Mouse (Mus musculus) neural tube, embryonic 13.5 days (tissue): Measurements from ENCODE around the gene Prss38. TPM values are rescaled to one million over a fixed set of nuclear protein-coding genes. Genes with fewer than 3 reads are reported as not detected.

Source experiments
- ATAC-seq: fragments of 200-750 bp; cut with Nextera tagmentation; 2 replicates; pipeline ENCODE4 v1.8.0; 2017; ENCODE audit warnings: low read depth, mild to moderate bottlenecking, moderate TSS enrichment, moderate library complexity
- H3K27ac ChIP-seq: fragments of 300-500 bp; sonication (generic); replicated peaks from 2 replicates; pipeline ENCODE4 v1.5.1; 2015; ENCODE audit warnings: moderate library complexity, mild to moderate bottlenecking, inconsistent platforms
- H3K27me3 ChIP-seq: fragments of 300-500 bp; sonication (generic); 2 replicates; pipeline ENCODE4 v1.6.1; 2015; ENCODE audit warnings: mild to moderate bottlenecking, inconsistent platforms
- H3K36me3 ChIP-seq: fragments of 300-500 bp; sonication (generic); 2 replicates; pipeline ENCODE4 v1.6.1; 2015; ENCODE audit warnings: mild to moderate bottlenecking, inconsistent platforms
- H3K4me1 ChIP-seq: fragments of 300-500 bp; sonication (generic); replicated peaks from 2 replicates; pipeline ENCODE4 v1.6.1; 2015; ENCODE audit warnings: inconsistent platforms
- H3K4me2 ChIP-seq: fragments of 300-500 bp; sonication (generic); 2 replicates; pipeline ENCODE4 v1.6.1; 2015; ENCODE audit warnings: inconsistent platforms, mild to moderate bottlenecking, moderate library complexity
- H3K4me3 ChIP-seq: fragments of 300-500 bp; sonication (generic); 2 replicates; pipeline ENCODE4 v1.5.1; 2015; ENCODE audit warnings: mild to moderate bottlenecking, inconsistent platforms
- H3K9ac ChIP-seq: fragments of 300-500 bp; sonication (generic); 2 replicates; pipeline ENCODE4 v1.6.1; 2015; ENCODE audit warnings: moderate library complexity, mild to moderate bottlenecking, inconsistent platforms
- H3K9me3 ChIP-seq: fragments of 300-500 bp; sonication (generic); 2 replicates; pipeline ENCODE4 v1.6.1; 2016; ENCODE audit warnings: inconsistent platforms
- WGBS: fragments of 180-500 bp; shearing (Covaris S2); methylation state at CpG from one replicate; pipeline ENCODE4 v1.1.7; 2015; 5-methylcytosine and 5-hydroxymethylcytosine counted together
- polyA plus RNA-seq: library from polyadenylated mRNA; unstranded; fragments of >200 nt; fragmentation: Nextera tagmentation; extraction: Ambion mirVana; gene quantifications from 2 replicates; pipeline ENCODE4 v1.2.1, GENCODE M21; 2015

Prss38 gene
- polyA plus RNA-seq, 1 experiment from 2014 or later = not detected

DNA sequence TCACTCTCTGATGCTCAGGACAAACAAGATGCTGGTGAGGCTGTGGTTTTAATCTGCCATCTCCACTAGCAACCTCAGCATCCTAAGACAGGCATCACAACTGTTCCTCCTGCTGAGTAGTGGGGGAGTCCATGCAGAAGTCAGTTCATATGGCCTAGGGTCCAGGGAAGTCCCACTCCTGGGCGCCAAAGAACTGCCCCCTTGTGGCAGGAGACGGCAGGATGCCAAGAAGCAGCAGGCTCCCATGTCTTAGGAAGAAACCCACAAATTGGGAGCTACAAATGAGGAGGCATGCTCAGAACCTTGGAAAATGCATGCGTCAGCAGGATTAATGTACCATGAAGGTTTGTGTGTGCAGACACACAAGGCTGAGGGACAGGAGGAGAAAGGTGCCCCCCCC is 8.8 kb downstream of the Prss38 start:
- WGBS = 21% methylated on average over 3 of the region's 3 CpGs
- Histone ChIP-seq H3K4me2 (no peak overlapping the region), H3K4me1 (peaks cover 26% of the 10 kb centered on the region), H3K9me3 (no peaks in the 10 kb centered on the region), H3K9ac (no peak overlapping the region), H3K27me3 (no peaks in the 10 kb centered on the region), H3K36me3 (no peaks in the 10 kb centered on the region), H3K4me3 (no peak overlapping the region), H3K27ac (peak overlapping the region; percentile 13; the same call in 1 of the 2 replicates)
- ATAC-seq = no peak

DNA sequence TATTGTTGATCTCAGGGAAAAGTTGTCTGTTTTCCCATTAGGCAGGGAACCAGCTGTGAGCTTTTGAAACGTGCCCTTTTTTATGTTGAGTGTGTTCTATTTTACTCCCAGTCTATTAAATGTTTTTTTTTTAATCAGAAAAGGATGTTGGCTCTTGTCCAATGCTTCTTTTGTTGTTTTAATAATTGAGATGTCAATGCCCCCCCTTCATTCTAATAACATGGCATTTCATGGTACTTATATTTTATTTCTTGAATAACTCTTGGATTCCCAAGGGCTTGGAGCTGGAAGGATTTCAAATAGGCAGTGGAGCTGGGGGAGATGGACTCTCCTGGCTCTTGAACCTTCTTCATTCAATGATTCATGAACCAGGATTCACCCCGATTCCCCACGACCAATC is 9.4 kb downstream of the Prss38 start:
- Histone ChIP-seq H3K27me3 (no peaks in the 10 kb centered on the region), H3K4me1 (peaks cover 26% of the 10 kb centered on the region), H3K27ac (peak overlapping the region; percentile 13; the same call in 1 of the 2 replicates), H3K4me3 (no peak overlapping the region), H3K36me3 (no peaks in the 10 kb centered on the region), H3K4me2 (no peak overlapping the region), H3K9me3 (no peaks in the 10 kb centered on the region), H3K9ac (no peak overlapping the region)
- ATAC-seq = no peak
- WGBS = 39% methylated on average over 3 of the region's 3 CpGs

DNA sequence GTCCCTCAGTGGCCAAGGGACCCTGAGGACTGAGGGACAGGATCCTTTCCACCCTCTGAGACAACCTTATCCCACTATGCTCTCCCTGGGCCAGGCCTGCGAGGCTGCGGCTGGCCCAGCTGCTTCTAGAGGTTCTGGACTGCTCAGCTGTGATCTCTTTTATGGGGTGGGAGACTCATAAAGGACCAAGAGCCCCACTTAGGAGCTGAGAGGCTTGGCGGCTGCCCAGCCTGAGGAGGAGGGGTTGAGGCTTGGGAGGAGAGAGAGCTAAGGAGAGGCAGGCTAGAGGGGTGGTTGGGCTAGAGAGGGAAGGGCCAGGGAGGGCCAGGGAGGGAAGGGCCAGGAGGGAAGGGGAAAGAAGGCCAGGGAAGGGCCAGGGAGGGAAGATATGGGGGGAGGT is 11.0 kb downstream of the Prss38 start:
- peaks cover 26% of the 10 kb centered on the region for H3K4me1 ChIP-seq
- no peak for ATAC-seq

DNA sequence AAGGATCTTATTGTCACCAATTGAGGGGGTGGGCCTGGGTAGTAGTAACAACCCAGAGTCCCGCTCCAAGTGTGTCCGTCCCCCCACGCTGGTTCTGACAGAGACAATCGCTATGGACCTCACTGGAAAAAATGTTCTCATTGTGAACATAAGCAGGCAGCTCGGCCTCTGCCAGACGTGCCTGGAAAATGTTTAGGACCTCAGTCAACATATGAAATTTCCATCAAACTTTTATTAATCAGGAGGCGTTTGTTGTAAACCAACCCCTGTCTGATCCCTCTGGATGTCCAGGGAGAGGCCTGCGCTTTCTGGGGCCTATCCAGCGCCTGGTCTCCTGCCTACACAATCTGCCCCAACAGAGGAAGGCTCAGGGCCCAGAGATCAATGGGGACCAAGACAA is 11.4 kb downstream of the Prss38 start:
- no peak for ATAC-seq
- H3K4me1 ChIP-seq = peaks cover 26% of the 10 kb centered on the region
- 0 out of 2 replicates have a peak overlapping the region, but pooled peaks have one; percentile 22 for H3K9ac ChIP-seq
- no peak overlapping the region for H3K27ac ChIP-seq
- H3K9me3 ChIP-seq = no peaks in the 10 kb centered on the region
- no peaks in the 10 kb centered on the region for H3K27me3 ChIP-seq
- 88% methylated on average over 9 of the region's 9 CpGs for WGBS
- no peak overlapping the region for H3K4me3 ChIP-seq
- H3K36me3 ChIP-seq = no peaks in the 10 kb centered on the region
- no peak overlapping the region for H3K4me2 ChIP-seq

More for the DNA sequence above, 11.0 kb downstream of the Prss38 start:
- no peak overlapping the region for H3K27ac ChIP-seq
- no peak overlapping the region for H3K4me3 ChIP-seq
- 0 out of 2 replicates have a peak overlapping the region, but pooled peaks have one; percentile 22 for H3K9ac ChIP-seq
- WGBS = 48% methylated on average over 3 of the region's 3 CpGs
- H3K27me3 ChIP-seq = no peaks in the 10 kb centered on the region
- no peak overlapping the region for H3K4me2 ChIP-seq
- no peaks in the 10 kb centered on the region for H3K36me3 ChIP-seq
- no peaks in the 10 kb centered on the region for H3K9me3 ChIP-seq

DNA sequence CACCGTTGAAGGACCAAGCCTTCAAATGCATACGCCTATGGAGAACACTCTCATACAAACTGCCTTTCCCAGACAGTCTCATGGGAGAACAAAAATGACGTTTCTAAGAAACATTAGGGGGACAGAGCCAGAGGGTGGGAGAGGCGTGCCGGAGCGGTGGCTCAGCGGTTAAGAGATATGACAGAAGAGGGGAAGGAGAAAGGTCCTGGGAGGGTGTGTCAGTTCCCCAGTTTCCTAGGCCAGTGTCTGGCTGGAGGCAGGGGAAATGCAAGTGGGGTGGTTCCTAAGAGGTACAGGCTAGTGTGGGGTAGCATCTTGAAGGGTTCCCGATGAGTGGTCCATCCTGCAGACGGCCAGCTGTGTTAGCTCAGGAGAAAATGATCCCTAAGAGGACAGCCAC is 14.2 kb downstream of the Prss38 start:
- 88% methylated on average over 9 of the region's 9 CpGs for WGBS
- H3K36me3 ChIP-seq = no peaks in the 10 kb centered on the region
- no peak overlapping the region for H3K9ac ChIP-seq
- peaks cover 30% of the 10 kb centered on the region for H3K4me1 ChIP-seq
- H3K4me2 ChIP-seq = no peak overlapping the region
- no peaks in the 10 kb centered on the region for H3K9me3 ChIP-seq
- H3K27ac ChIP-seq = no peak overlapping the region
- no peak for ATAC-seq
- no peaks in the 10 kb centered on the region for H3K27me3 ChIP-seq
- no peak overlapping the region for H3K4me3 ChIP-seq

DNA sequence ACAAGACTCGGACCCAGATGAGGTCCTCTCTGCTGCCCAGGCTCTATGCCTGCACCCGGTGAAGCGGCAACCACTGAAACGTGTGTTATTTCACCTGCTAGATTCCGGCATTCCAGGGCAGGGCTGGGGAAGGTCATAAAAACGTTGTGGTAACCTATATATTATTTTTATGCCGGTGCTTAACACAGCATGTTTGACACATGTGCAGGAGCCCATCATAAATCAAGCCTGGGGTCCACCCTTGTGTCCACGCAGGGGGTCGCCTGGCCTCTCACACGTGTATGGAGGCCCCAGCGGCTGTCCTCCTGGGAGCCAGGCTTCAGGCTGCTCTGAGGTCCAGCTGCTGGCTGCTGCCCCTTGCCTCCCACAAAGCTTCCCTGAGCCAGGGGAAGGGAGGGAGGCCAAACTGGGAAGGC is 18.6 kb downstream of the Prss38 start:
- Histone ChIP-seq H3K36me3 (no peaks in the 10 kb centered on the region), H3K27me3 (no peaks in the 10 kb centered on the region), H3K9me3 (no peaks in the 10 kb centered on the region), H3K4me3 (no peak overlapping the region), H3K27ac (no peak overlapping the region), H3K9ac (no peak overlapping the region), H3K4me2 (no peak overlapping the region), H3K4me1 (peaks cover 10% of the 10 kb centered on the region)
- ATAC-seq = no peak
- 29% methylated on average over 11 of the region's 11 CpGs for WGBS

DNA sequence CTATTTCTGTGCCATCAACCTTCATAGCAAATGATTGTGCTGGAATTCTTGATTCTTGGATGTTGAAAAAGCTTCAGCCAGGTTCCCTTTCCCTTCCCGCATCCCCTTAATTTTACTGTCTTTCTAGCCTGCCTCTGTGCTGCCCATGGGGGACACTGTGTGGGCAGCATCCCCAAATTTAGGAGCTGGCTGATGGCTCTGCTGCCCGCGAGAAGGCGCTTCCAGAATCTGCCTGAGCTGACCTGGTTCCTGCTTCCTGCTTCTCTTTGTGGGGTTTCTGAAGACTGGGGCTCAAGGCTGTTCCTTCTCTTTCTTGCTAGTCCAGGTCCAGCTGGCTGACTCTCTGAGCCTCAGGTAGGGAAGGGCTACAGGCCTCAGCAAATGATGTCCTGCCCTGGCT is 20.7 kb downstream of the Prss38 start:
- Histone ChIP-seq H3K4me2 (no peak overlapping the region), H3K27me3 (no peaks in the 10 kb centered on the region), H3K4me1 (peaks cover 18% of the 10 kb centered on the region), H3K36me3 (no peaks in the 10 kb centered on the region), H3K27ac (no peak overlapping the region), H3K4me3 (no peak overlapping the region), H3K9me3 (no peaks in the 10 kb centered on the region), H3K9ac (no peak overlapping the region)
- WGBS = 79% methylated on average over 4 of the region's 4 CpGs
- no peak for ATAC-seq

DNA sequence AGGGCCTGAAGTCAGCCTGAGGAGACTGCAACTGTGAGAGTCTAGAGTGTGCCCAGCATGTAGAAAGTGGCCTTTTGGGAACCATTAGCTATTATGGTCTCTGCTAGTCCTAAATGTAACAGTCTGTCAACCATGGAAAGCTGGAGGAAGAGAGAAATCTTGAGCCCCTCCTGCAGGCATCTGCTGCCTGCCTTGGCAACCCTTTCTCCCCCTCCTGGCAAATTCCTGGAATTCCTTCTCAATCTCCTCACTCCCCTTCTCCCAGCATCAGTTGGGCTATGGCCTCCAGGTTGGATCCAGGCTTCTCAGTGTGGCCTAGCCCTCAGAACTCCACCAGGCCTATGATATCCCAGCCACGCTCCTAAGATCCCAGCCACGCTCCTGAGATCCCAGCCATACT is 25.1 kb downstream of the Prss38 start:
- Histone ChIP-seq H3K9ac (no peak overlapping the region), H3K27me3 (no peaks in the 10 kb centered on the region), H3K4me3 (no peak overlapping the region), H3K4me1 (peaks cover 8% of the 10 kb centered on the region), H3K4me2 (no peak overlapping the region), H3K36me3 (no peaks in the 10 kb centered on the region), H3K27ac (no peak overlapping the region), H3K9me3 (no peaks in the 10 kb centered on the region)
- no peak for ATAC-seq
- WGBS = 79% methylated on average over 2 of the region's 2 CpGs

DNA sequence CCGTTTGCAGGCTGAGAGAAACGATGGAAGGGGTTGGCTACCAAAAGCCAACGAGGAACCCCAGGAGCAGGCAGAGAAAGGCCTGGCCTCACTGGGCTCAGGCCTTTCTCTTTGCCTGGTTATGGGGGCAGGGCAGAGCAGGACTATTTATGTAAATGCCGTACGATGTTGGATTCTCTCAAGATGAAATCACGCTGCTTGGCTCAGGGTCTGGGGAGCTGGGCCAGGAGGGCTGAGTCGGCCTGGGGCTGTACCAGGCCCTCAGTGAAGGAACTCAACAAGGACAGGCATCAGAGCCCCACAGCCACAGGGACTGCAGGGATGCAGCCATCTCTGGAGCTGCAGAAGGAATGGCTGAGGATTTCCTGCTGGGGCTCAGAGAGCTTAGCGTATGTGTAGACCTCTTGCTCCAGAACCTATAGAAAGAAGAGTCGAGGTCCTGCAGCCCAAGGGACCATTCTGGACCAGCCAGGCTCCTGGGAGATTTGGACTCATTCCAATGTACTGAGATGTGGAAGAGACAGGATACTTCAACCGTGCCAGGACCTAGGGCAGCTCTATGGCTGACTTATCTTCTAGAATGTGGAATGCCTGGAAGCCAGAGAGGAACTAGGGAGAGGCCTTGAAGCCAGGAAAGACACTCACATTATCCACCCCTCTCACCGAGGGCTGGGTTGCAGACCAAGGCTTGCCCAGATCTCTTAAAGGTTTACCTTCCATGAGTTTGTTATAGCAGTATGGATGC is 29.1 kb downstream of the Prss38 start:
- Histone ChIP-seq H3K9me3 (no peaks in the 10 kb centered on the region), H3K9ac (no peak overlapping the region), H3K36me3 (no peaks in the 10 kb centered on the region), H3K4me3 (no peak overlapping the region), H3K27me3 (no peaks in the 10 kb centered on the region), H3K27ac (no peak overlapping the region), H3K4me1 (peaks cover 8% of the 10 kb centered on the region), H3K4me2 (no peak overlapping the region)
- 82% methylated on average over 11 of the region's 11 CpGs for WGBS
- no peak for ATAC-seq

DNA sequence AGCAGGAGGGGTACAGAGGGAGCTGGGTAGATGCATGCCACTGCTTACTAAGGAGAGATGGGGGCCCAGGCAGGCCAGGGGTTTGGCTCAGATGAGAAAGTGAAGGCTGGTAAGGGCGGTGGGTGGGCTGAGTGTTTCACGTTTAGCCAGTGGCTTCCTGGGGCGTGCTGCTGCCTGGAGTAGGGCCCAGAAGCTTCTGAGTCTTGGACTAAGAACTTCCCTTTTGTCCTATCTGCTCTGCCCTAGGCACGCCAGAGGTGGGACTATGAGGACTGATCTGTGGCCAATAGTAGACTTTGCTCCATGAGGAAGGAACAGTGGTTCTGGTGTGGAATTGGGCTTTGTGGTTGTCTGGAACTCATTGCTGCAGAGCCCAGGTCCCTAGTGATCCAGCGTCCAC is 32.5 kb downstream of the Prss38 start:
- Histone ChIP-seq H3K9ac (no peak overlapping the region), H3K9me3 (no peaks in the 10 kb centered on the region), H3K4me2 (no peak overlapping the region), H3K27me3 (no peaks in the 10 kb centered on the region), H3K27ac (no peak overlapping the region), H3K36me3 (no peaks in the 10 kb centered on the region), H3K4me3 (no peak overlapping the region), H3K4me1 (no peaks in the 10 kb centered on the region)
- no peak for ATAC-seq
- WGBS = 79% methylated on average over 5 of the region's 5 CpGs

DNA sequence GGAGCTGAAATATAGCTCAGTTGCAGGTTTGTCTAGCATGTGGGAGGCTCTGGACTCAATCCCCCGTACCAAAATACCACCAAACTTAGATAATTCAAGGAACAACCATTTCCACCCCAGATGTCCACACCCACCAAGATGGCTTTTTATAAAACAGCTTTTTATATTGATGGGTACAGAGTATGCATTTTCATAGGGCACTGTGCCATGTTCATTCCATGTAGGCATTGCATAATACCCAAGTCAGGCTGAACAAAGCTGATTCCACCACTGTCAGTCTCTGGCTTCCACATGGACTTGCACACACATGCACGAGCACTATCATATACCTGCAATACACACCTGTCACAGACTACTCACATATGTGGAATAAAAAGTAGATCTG is 36.7 kb downstream of the Prss38 start:
- Histone ChIP-seq H3K27ac (no peak overlapping the region), H3K4me1 (peaks cover 8% of the 10 kb centered on the region; the same call in 1 of the 2 replicates), H3K4me3 (no peak overlapping the region), H3K9ac (no peak overlapping the region), H3K27me3 (no peaks in the 10 kb centered on the region), H3K36me3 (no peaks in the 10 kb centered on the region), H3K4me2 (no peak overlapping the region), H3K9me3 (no peaks in the 10 kb centered on the region)
- ATAC-seq = no peak
- 86% methylated on average over 2 of the region's 2 CpGs for WGBS

DNA sequence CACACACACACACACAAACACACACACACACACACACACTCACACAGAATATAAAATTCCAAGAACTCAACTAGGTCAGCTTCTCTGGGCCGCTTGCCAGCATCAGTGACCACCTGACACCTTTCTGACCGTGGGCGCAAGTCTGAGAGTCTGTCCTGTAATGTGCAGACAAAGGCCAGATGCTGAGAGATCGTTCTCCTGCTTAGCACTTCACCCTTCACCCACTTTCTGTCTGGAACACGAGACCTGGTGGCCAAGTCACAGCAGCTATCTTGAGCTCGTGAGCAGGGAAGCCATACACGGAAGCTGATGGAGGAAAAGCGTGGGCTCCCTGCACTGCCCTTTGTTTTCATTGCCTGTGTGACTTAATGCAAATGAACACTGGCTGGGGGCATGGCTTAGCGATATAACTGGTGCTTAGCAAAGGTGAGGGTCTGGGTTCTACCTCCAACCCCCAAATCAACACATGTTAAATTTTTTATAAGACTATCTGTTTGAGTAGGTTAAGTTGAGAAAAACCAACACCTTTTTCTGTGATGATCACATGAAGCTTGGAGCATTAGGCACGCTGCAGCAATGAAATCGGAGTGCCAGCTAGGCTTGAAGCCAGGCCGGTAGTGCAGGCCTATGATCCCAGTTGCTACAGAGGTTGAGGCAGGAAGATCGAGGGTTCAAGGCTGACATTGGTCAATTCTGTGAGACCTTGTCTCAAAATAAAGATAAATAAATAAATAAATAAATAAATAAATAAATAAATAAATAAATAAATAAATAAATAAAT is 37.3 kb downstream of the Prss38 start:
- no peak for ATAC-seq
- no peak overlapping the region for H3K4me3 ChIP-seq
- peaks cover 8% of the 10 kb centered on the region; the same call in 1 of the 2 replicates for H3K4me1 ChIP-seq
- no peak overlapping the region for H3K4me2 ChIP-seq
- no peaks in the 10 kb centered on the region for H3K36me3 ChIP-seq
- H3K27ac ChIP-seq = no peak overlapping the region
- no peaks in the 10 kb centered on the region for H3K27me3 ChIP-seq
- 77% methylated on average over 13 of the region's 13 CpGs for WGBS
- no peaks in the 10 kb centered on the region for H3K9me3 ChIP-seq
- H3K9ac ChIP-seq = no peak overlapping the region
